Mouse (Mus musculus) ES-E14 (cell line): ENCODE data around the gene Cd81. TPM values are rescaled to one million over a fixed set of nuclear protein-coding genes. Genes with fewer than 3 reads are reported as not detected.

Source experiments
- DNase-seq: peaks from one replicate; pipeline ENCODE4 v3.0.0-alpha.2; 2013; ENCODE audit warnings: low read depth, low spot score
- H3K27ac ChIP-seq: 2 replicates; pipeline ENCODE4 v1.5.1; 2012; ENCODE audit warnings: low read depth, mild to moderate bottlenecking, low read length, moderate library complexity, mixed read lengths; ENCODE audit not compliant: poor library complexity, insufficient read depth, severe bottlenecking
- H3K36me3 ChIP-seq: 2 replicates; pipeline ENCODE4 v1.6.1; 2012; ENCODE audit warnings: mild to moderate bottlenecking, low read length, moderate library complexity, mixed read lengths; ENCODE audit not compliant: control insufficient read depth, poor library complexity, insufficient read depth, severe bottlenecking
- H3K4me1 ChIP-seq, 2 experiments: fragments of 150-350 bp in 1 of 2; sonication (generic) in 1 of 2; 2 replicates each; pipeline ENCODE4 v1.6.1; 2012; ENCODE audit warnings: low read length in 2 of 2, mild to moderate bottlenecking in 1 of 2, mixed read lengths in 1 of 2; ENCODE audit not compliant: control insufficient read depth in 2 of 2, insufficient read depth in 2 of 2, poor library complexity in 1 of 2
- H3K4me3 ChIP-seq, 2 experiments: fragments of 150-350 bp in 1 of 2; sonication (generic) in 1 of 2; 2 replicates each; pipeline ENCODE4 v1.5.1; 2012; ENCODE audit warnings: low read length in 2 of 2, low read depth in 1 of 2, mild to moderate bottlenecking in 1 of 2, mixed read lengths in 1 of 2; ENCODE audit not compliant: insufficient read depth in 1 of 2, poor library complexity in 1 of 2, severe bottlenecking in 1 of 2
- H3K9ac ChIP-seq: 2 replicates; pipeline ENCODE4 v1.6.1; 2012; ENCODE audit warnings: low read depth, mild to moderate bottlenecking, low read length, mixed read lengths; ENCODE audit not compliant: poor library complexity, insufficient read depth, severe bottlenecking
- H3K9me3 ChIP-seq: fragments of 150-350 bp; sonication (generic); 2 replicates; pipeline ENCODE4 v1.6.1; 2012; ENCODE audit warnings: low read depth, mild to moderate bottlenecking, low read length; ENCODE audit not compliant: control insufficient read depth, insufficient read depth
- CHD2 ChIP-seq: IDR thresholded peaks from 2 replicates; pipeline ENCODE4 v1.6.1; 2014; ENCODE audit warnings: mild to moderate bottlenecking, low read depth, low read length, inconsistent platforms
- HCFC1 ChIP-seq: IDR thresholded peaks from 2 replicates; pipeline ENCODE4 v1.6.1; 2012; ENCODE audit warnings: low read length, inconsistent platforms, borderline replicate concordance; ENCODE audit not compliant: insufficient read depth
- MAFK ChIP-seq: IDR thresholded peaks from 2 replicates; pipeline ENCODE4 v1.6.1; 2014; ENCODE audit warnings: mild to moderate bottlenecking, low read depth, low read length, inconsistent platforms; ENCODE audit not compliant: insufficient read depth
- ZC3H11A ChIP-seq: IDR thresholded peaks from 2 replicates; pipeline ENCODE4 v1.6.1; 2012; ENCODE audit warnings: low read depth, mild to moderate bottlenecking, inconsistent platforms, low read length, borderline replicate concordance
- ZNF384 ChIP-seq: IDR thresholded peaks from 2 replicates; pipeline ENCODE4 v1.6.1; 2012; ENCODE audit warnings: low read depth, low read length, inconsistent platforms
- in situ Hi-C, 2 experiments: fragments of 600-800 bp; cut with MboI; formaldehyde crosslinking; loops; one replicate each; pipeline ENCODE4 v1.15.1; 2025; ENCODE audit warnings: low sequenced_read_pairs in 2 of 2, inconsistent platforms in 1 of 2; ENCODE audit not compliant: unreplicated experiment in 2 of 2
- total RNA-seq: library from RNA; depleted of rRNA; stranded (reverse); fragments of 300-350 nt; gene quantifications from 2 replicates; pipeline ENCODE4 v1.2.3, GENCODE M21; 2012

Cd81 gene
- total RNA-seq, 1 experiment: 403 TPM

DNA sequence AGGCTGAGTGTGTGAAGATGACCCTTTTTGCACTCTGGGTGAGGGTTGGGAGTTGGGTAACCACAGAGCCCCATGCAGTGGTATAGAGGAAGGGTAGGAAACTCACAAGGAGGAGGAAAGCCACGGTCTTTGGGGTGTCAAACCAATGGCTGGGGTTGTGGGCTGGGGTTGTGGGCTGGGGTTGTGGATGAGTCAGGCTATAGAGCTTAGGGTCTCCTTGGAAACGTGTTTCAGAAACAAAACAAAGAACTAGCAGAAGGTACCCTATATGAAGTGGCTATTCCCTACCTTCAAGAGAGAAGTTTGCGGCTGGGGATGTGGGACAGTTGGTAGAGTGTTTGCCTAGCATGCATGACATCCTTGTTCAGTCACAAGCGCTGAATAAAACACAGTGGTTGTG lies 42.5 kb upstream of the Cd81 start:
- no peak for DNase-seq
- no peak overlapping the region for H3K4me3 ChIP-seq
- no peaks in the 10 kb centered on the region for H3K9me3 ChIP-seq
- in situ Hi-C loops: no loop called here
- H3K36me3 ChIP-seq: no peaks in the 10 kb centered on the region
- no peak overlapping the region for H3K9ac ChIP-seq
- TF ChIP-seq ZC3H11A (no peak), CHD2 (no peak), ZNF384 (no peak), HCFC1 (no peak), MAFK (no peak)
- peaks cover 12 to 55% of the 10 kb centered on the region in 2 experiments for H3K4me1 ChIP-seq
- no peak overlapping the region for H3K27ac ChIP-seq

DNA sequence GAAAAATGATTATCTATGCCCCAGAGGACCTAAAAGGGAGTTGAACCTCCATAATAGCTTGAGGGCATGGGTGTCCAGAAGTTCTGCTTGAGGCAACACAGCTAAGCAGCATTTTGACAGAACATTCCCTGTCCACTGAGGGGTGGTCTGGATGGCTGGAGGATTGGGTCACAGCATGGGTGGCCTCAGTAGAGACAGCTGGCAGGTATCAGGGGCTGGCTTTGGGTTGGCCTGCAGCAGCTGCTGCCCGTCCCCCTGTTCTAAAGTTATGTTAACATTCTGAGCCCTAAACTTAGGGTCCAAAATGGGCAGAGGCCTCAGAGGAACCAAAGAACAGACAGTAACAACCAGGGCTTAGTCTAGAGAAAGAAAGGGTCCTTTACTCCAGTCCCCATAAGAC lies 41.3 kb upstream of the Cd81 start:
- H3K9ac ChIP-seq: no peak overlapping the region
- no peaks in the 10 kb centered on the region for H3K9me3 ChIP-seq
- no peak for DNase-seq
- no peak overlapping the region for H3K27ac ChIP-seq
- peaks cover 12 to 56% of the 10 kb centered on the region in 2 experiments for H3K4me1 ChIP-seq
- no peak for TF ChIP-seq ZNF384
- no peak for TF ChIP-seq CHD2
- H3K36me3 ChIP-seq: no peaks in the 10 kb centered on the region
- in situ Hi-C loops: no loop called here
- H3K4me3 ChIP-seq: no peak overlapping the region

DNA sequence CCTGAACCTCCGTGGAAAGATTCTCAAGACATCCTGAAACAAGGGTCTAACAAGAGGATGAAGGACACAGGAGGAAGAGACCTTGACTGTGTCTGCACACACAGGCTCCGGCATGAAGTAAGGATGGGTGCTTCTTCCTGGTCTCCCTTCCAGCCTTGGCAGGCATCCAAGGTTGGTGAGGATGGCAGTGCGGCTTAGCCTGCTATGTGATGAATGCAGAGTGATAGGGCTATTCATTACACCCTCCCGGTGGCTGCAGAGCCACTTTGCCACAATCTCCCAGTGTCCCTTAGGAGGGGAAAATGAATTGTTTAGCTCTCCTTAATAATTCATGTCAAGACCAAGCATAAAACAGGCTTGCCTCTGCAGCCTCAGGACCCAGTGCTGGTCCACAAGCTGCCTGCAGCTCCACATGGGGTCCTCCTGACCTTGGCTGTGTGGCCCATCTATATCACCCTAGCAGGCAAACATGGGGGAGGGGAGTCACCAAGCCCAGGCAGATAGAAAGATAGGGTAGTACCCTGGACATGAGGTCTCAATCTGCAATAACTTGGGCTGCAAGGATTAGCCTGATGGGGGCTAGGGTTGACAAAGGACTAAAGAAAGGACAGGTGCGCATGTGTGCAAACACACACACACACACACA lies 40.2 kb upstream of the Cd81 start:
- Histone ChIP-seq H3K36me3 (no peaks in the 10 kb centered on the region), H3K27ac (no peak overlapping the region), H3K4me3 (no peak overlapping the region), H3K9me3 (no peaks in the 10 kb centered on the region), H3K9ac (no peak overlapping the region), H3K4me1 (peaks cover 7 to 56% of the 10 kb centered on the region in 2 experiments; a peak in 3 of 4 replicates)
- in situ Hi-C loops: no loop called here
- no peak for TF ChIP-seq CHD2
- no peak for TF ChIP-seq MAFK
- no peak for TF ChIP-seq HCFC1
- TF ChIP-seq ZNF384: no peak
- no peak for TF ChIP-seq ZC3H11A
- DNase-seq: no peak

DNA sequence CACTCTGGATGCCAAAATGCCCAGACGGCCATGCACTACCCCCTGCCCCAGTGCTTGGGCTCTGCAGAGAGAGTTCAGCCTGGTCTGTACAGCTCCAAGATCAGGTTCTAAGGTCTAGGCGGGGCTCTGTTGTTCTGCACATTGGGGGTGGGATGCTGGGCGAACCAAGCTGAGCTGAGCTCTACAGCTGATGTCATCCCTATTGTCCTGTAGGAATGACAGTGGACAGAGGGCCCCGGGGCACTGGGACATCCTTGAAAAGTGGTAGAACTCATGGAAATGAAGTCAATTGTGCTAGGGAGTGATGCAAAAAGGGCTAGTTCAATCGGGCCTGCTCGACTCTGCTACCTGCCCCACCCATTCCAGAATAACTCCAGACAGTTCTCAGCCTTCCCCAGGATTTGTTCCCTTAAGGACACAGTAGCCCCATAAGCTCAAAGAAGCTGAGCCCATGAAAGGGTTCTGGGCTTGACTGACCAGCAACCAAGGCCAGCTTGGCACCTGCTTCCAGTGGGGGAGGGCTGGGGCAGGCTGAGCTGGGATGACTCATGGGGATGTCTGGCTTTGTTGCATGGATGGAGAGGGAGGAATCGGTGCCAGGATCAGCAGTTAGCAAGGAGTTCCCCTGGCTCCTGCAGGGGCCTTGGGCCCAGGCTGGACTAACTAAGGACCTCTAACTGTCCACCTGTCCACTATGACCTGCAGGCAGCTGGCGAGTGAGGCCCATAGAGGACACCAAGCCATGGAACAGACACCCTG lies 38.9 kb upstream of the Cd81 start:
- Histone ChIP-seq H3K9ac (no peak overlapping the region), H3K4me3 (no peak overlapping the region), H3K36me3 (no peaks in the 10 kb centered on the region), H3K9me3 (no peaks in the 10 kb centered on the region), H3K4me1 (peaks cover 7 to 52% of the 10 kb centered on the region in 2 experiments; a peak in 3 of 4 replicates), H3K27ac (no peak overlapping the region)
- TF ChIP-seq ZNF384: no peak
- no peak for TF ChIP-seq MAFK
- TF ChIP-seq HCFC1: no peak
- no peak for TF ChIP-seq CHD2
- no peak for TF ChIP-seq ZC3H11A
- DNase-seq: peak; percentile 39
- in situ Hi-C loops: no loop called here
